21 mouse cellular contexts compared by ENCODE assay signal in genomic region chr5:148694352-148694751, GRCm38 (mm10).
DNase-seq lines count a peak whose midpoint lies in the region; ATAC-seq and TF ChIP-seq lines count a peak whose summit lies in the region.
"Had no signal": no experiment of that assay in that cellular context is flagged by ENCODE, and none has a peak within 500 bp of the region (broad histone marks: within the 10 kb centered on the region; RNA-seq: fewer than 3 reads in every experiment).

No protein-coding gene starts in this region.

- WGBS in forebrain, embryonic 12.5 days, result 55% methylated on average over 7 of the region's 7 CpGs
- WGBS in forebrain, embryonic 16.5 days, result 53% methylated on average over 7 of the region's 7 CpGs
- WGBS in embryonic facial prominence, embryonic 11.5 days, result 24% methylated on average over 7 of the region's 7 CpGs
- 19% methylated on average over 7 of the region's 7 CpGs for WGBS in limb, embryonic 11.5 days

- H3K4me3 ChIP-seq in forebrain, embryonic 12.5 days (replicated peaks), result no peak overlapping the region
- no peak overlapping the region for H3K4me3 ChIP-seq in forebrain, embryonic 16.5 days (replicated peaks; ENCODE audit: low read length)
- no peak overlapping the region for H3K4me3 ChIP-seq in embryonic facial prominence, embryonic 11.5 days (ENCODE audit: low read depth, low read length)
- no peak overlapping the region for H3K4me3 ChIP-seq in limb, embryonic 11.5 days (ENCODE audit: low read depth, low read length)
- H3K4me3 ChIP-seq in gastrocnemius, adult 2 months, result no peak overlapping the region
- H3K4me3 ChIP-seq: heart, adult 2 months; heart, embryonic 15.5 days; hindbrain, embryonic 15.5 days; neural tube, embryonic 13.5 days had no signal

- no peak overlapping the region for H3K4me2 ChIP-seq in forebrain, embryonic 12.5 days
- no peak overlapping the region for H3K4me2 ChIP-seq in forebrain, embryonic 16.5 days (ENCODE audit: low read length)
- H3K4me2 ChIP-seq in embryonic facial prominence, embryonic 11.5 days (ENCODE audit: low read depth, low read length), result no peak overlapping the region
- no peak overlapping the region for H3K4me2 ChIP-seq in limb, embryonic 11.5 days (ENCODE audit: low read depth, severe bottlenecking)
- H3K4me2 ChIP-seq: heart, embryonic 15.5 days; hindbrain, embryonic 15.5 days; liver, embryonic 11.5 days; neural tube, embryonic 13.5 days had no signal

- H3K36me3 ChIP-seq in forebrain, embryonic 12.5 days (replicated peaks), result no peaks in the 10 kb centered on the region
- no peaks in the 10 kb centered on the region for H3K36me3 ChIP-seq in forebrain, embryonic 16.5 days (ENCODE audit: control insufficient read depth, insufficient read depth)
- no peaks in the 10 kb centered on the region for H3K36me3 ChIP-seq in embryonic facial prominence, embryonic 11.5 days (replicated peaks; ENCODE audit: control insufficient read depth, insufficient read depth, low read depth, low read length)
- H3K36me3 ChIP-seq in limb, embryonic 11.5 days (ENCODE audit: control insufficient read depth, insufficient read depth, low read length), result no peaks in the 10 kb centered on the region
- H3K36me3 ChIP-seq: heart, embryonic 15.5 days; hindbrain, embryonic 15.5 days; neural tube, embryonic 13.5 days had no signal

- H3K4me1 ChIP-seq in forebrain, embryonic 12.5 days, result peaks cover 21% of the 10 kb centered on the region
- H3K4me1 ChIP-seq in forebrain, embryonic 16.5 days (replicated peaks; ENCODE audit: control insufficient read depth, insufficient read depth, low read length), result peaks cover 19% of the 10 kb centered on the region
- peaks cover 2% of the 10 kb centered on the region; the same call in 1 of the 2 replicates for H3K4me1 ChIP-seq in embryonic facial prominence, embryonic 11.5 days (ENCODE audit: control insufficient read depth, insufficient read depth, low read length)
- H3K4me1 ChIP-seq in limb, embryonic 11.5 days (ENCODE audit: control insufficient read depth, insufficient read depth, low read length), result peaks cover 6% of the 10 kb centered on the region

- no peak for ATAC-seq in forebrain, embryonic 12.5 days (ENCODE audit: low FRiP score)
- ATAC-seq in forebrain, embryonic 16.5 days, result no peak
- no peak for ATAC-seq in embryonic facial prominence, embryonic 11.5 days (replicated peaks; ENCODE audit: insufficient number of reproducible peaks, low FRiP score, low TSS enrichment, low read depth)
- no peak for ATAC-seq in limb, embryonic 11.5 days (ENCODE audit: insufficient number of reproducible peaks, low FRiP score, low TSS enrichment, low read depth)

- H3K27ac ChIP-seq in forebrain, embryonic 12.5 days, result peak overlapping the region; percentile 4; the same call in 1 of the 2 replicates
- no peak overlapping the region for H3K27ac ChIP-seq in forebrain, embryonic 16.5 days (ENCODE audit: low read length)
- no peak overlapping the region for H3K27ac ChIP-seq in embryonic facial prominence, embryonic 11.5 days (replicated peaks; ENCODE audit: low read depth, low read length)
- H3K27ac ChIP-seq in limb, embryonic 11.5 days (replicated peaks; ENCODE audit: low read depth, low read length), result no peak overlapping the region
- no peak overlapping the region for H3K27ac ChIP-seq in gastrocnemius, adult 2 months
- H3K27ac ChIP-seq: heart, adult 2 months; heart, embryonic 15.5 days; hindbrain, embryonic 15.5 days; neural tube, embryonic 13.5 days had no signal

- no peaks in the 10 kb centered on the region for H3K27me3 ChIP-seq in forebrain, embryonic 12.5 days
- no peaks in the 10 kb centered on the region for H3K27me3 ChIP-seq in forebrain, embryonic 16.5 days (replicated peaks; ENCODE audit: control insufficient read depth, insufficient read depth, low read length)
- no peaks in the 10 kb centered on the region for H3K27me3 ChIP-seq in embryonic facial prominence, embryonic 11.5 days (ENCODE audit: control insufficient read depth, insufficient read depth, low read length)
- H3K27me3 ChIP-seq in limb, embryonic 11.5 days (ENCODE audit: control insufficient read depth, insufficient read depth, low read length), result no peaks in the 10 kb centered on the region
- H3K27me3 ChIP-seq: CH12.LX; heart, embryonic 15.5 days; hindbrain, embryonic 15.5 days; neural tube, embryonic 13.5 days had no signal

- no peak for TF ChIP-seq POLR2A in brain, embryonic 14.5 days (IDR thresholded peaks at IDR 0.05; ENCODE audit: borderline replicate concordance, extremely low read depth, insufficient read depth, insufficient read length, poor library complexity, severe bottlenecking)

- H3K9me3 ChIP-seq in forebrain, embryonic 12.5 days, result no peaks in the 10 kb centered on the region
- peaks cover 3% of the 10 kb centered on the region; the same call in 1 of the 2 replicates for H3K9me3 ChIP-seq in forebrain, embryonic 16.5 days (ENCODE audit: control insufficient read depth, low read length)
- H3K9me3 ChIP-seq in embryonic facial prominence, embryonic 11.5 days (replicated peaks; ENCODE audit: control insufficient read depth, low read length), result no peaks in the 10 kb centered on the region
- no peaks in the 10 kb centered on the region for H3K9me3 ChIP-seq in limb, embryonic 11.5 days (ENCODE audit: control insufficient read depth, low read length)
- H3K9me3 ChIP-seq: heart, embryonic 15.5 days; hindbrain, embryonic 15.5 days had no signal

- intact Hi-C loops in gastrocnemius, adult 2 months (cut with DNase I), result no loop called here

- H3K9ac ChIP-seq in forebrain, embryonic 12.5 days, result no peak overlapping the region
- no peak overlapping the region for H3K9ac ChIP-seq in forebrain, embryonic 16.5 days (replicated peaks; ENCODE audit: low read depth, low read length)
- H3K9ac ChIP-seq in embryonic facial prominence, embryonic 11.5 days (replicated peaks; ENCODE audit: low read length), result no peak overlapping the region
- no peak overlapping the region for H3K9ac ChIP-seq in limb, embryonic 11.5 days (ENCODE audit: low read length)
- H3K9ac ChIP-seq: heart, embryonic 15.5 days; hindbrain, embryonic 15.5 days; neural tube, embryonic 13.5 days had no signal

- no peak for TF ChIP-seq CTCF in brain, embryonic 14.5 days (IDR thresholded peaks at IDR 0.05; ENCODE audit: borderline replicate concordance, extremely low read depth, insufficient read depth, insufficient read length)
- TF ChIP-seq CTCF in gastrocnemius, adult 2 months (IDR thresholded peaks at IDR 0.05), result no peak

- peak; percentile 54 for DNase-seq in brain, embryonic 14.5 days (ENCODE audit: low read depth)
- DNase-seq in embryonic facial prominence, embryonic 11.5 days (ENCODE audit: low spot score), result peak; percentile 71
- peak; percentile 80 for DNase-seq in limb, embryonic 11.5 days (ENCODE audit: low spot score)
- no peak for DNase-seq in cerebellum, postnatal 4 days (ENCODE audit: low spot score in 2 of 2)
- no peak for DNase-seq in ovary, postnatal 10 days (ENCODE audit: low spot score)
- DNase-seq in gastrocnemius, adult 2 months, result no peak
- DNase-seq: adrenal gland, postnatal 10 days; cerebellum, adult 18-20 months; gastrocnemius, postnatal 14 days; heart, adult 2 months; kidney, adult 8-10 months; lung, adult 2 months; lung, postnatal 36 days; thymus, postnatal 4 days had no signal

Comparison
In these comparisons a context has a peak if more than half of its experiments do, and no peak if none do; other contexts are left out.
1. DNase-seq: peak in brain, embryonic 14.5 days (single experiment), embryonic facial prominence, embryonic 11.5 days (single experiment) and limb, embryonic 11.5 days (single experiment); none in cerebellum, postnatal 4 days (0 of 2), ovary, postnatal 10 days (single experiment) and gastrocnemius, adult 2 months (single experiment).